Mouse (Mus musculus) pancreas, adult 10 weeks (tissue): Measurements from ENCODE around the gene Nr1h2. TPM values are rescaled to one million over a fixed set of nuclear protein-coding genes. Genes with fewer than 3 reads are reported as not detected.

Source experiments
- polyA plus RNA-seq: library from polyadenylated mRNA; stranded (reverse); fragments of 350-450 nt; fragmentation: Illumina TruSeq; extraction: RNeasy Lipid Tissue Mini Kit (QIAGEN cat#74804); gene quantifications from one replicate; pipeline ENCODE4 v1.2.3, GENCODE M21; 2015; ENCODE audit warnings: low read depth, low replicate concordance; ENCODE audit not compliant: insufficient read depth

The Nr1h2 gene
- polyA plus RNA-seq, result 41.0 TPM

DNA sequence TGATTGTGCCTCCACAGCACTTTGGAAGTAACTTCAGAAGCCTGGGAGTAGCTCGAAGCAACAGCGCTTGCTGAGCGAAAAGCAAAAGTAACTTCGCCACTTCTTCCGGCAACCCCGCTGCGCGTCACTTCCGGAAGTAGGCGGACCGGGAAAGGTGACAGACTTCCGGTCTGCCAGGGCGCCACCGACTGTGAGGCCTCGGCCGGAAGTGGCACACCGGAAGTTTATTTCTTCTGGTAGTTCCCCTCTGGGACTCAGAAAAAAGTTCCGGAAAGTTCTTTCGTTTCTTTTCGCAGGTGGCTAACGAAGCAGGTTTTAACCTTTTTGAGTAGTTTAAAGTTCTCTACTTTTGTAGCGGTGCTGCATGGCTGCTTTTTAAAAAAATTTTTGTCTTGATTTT is at the start of gene Nr1h2:
Gene Nr1h2, minus strand, starts transcription at position 126 of the 400 bp plus-strand sequence.

GRCm38 (mm10) chr7:44590402-44591347 is 36.9 kb upstream of the Nr1h2 start, which contains the start of gene Kcnc3:
Gene Kcnc3 (plus strand): TSS chr7:44590664.

DNA sequence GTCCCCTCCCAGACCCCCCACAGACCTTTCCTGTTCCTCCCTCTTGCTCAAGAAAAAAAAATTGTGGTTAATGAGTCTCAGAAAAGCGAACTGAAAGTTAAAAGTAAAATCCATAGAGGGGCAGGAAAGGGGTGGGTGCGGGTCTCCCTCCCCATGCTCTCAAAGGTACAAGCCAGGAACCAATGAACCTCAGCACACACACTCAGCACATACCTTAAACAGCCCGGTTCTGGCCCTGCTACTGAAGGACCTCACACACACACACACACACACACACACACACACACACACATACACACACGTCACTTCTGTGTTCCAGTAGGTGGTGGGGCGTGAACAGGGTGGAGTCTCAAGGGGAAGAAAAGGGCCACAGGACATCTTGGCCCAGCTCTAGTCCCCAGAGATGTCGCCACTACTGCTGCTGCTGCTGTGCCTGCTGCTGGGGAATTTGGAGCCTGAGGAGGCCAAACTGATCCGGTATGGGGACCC is 18.5 kb upstream of the Nr1h2 start, which contains the start of gene Napsa:
Gene Napsa, plus strand, starts transcription at position 168 of the 489 bp plus-strand sequence.

GRCm38 (mm10) chr7:44548497-44549087 is 5.2 kb downstream of the Nr1h2 start, which contains the start of gene Pold1:
Gene Pold1 (minus strand): TSS chr7:44548849.

DNA sequence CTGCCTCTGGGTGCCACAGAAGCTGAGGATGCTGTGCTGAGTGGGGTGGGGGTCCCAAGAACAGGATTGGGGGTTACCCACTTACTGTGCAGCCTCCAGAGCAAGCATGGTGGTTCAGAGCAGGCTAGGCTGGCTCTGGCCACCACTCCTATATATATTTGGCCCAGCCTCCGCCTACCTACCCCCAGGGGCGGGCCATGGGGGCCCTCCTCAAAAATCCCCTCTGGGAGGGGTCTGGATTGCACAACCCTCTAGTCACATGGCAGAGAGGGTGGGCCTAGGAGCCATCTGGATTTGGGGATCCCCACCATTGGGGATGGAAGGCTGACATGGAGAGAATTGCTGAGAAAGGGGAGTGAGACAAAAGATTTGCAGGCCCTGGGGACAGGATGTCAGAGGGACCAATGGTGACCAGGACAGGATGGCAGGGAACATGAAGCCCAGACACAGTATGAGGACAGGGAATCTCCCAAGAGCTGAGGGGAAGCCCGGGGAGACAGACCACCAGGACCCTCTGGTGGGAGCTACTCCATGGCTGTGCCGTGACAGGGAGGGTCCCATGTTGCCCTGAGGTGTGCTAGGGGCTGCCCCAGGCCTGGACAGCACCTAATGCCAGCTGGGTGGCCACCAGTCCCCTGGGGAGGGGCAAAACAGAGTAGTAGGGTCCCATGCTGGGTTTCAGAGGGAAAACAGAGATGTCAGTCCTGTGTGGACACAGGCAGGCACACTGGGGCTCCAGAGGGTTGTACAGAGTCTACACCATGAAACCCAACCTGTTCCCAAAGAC is 21.6 kb downstream of the Nr1h2 start, which contains the start of gene Spib:
Gene Spib, minus strand, starts transcription at position 126 of the 787 bp plus-strand sequence.

GRCm38 (mm10) chr7:44524502-44524901 is 29.2 kb downstream of the Nr1h2 start, which contains the start of gene Mybpc2:
Gene Mybpc2 (minus strand): TSS chr7:44524656.

Other genes with a start within 250 kb of the Nr1h2 start
- 2.9 TPM for gene Clec11a, start 247.0 kb downstream of the Nr1h2 start, polyA plus RNA-seq
- 9.9 TPM for gene Shank1, start 243.7 kb downstream of the Nr1h2 start, polyA plus RNA-seq
- gene Syt3, start 169.8 kb downstream of the Nr1h2 start, polyA plus RNA-seq, result 4.6 TPM
- gene 1700008O03Rik, start 168.1 kb downstream of the Nr1h2 start, polyA plus RNA-seq, result not detected
- gene Lrrc4b, start 124.9 kb downstream of the Nr1h2 start, polyA plus RNA-seq, result not detected
- gene Aspdh, start 88.6 kb downstream of the Nr1h2 start, polyA plus RNA-seq, result not detected
- 38.2 TPM for gene Josd2, start 86.0 kb downstream of the Nr1h2 start, polyA plus RNA-seq
- 33.0 TPM for gene Emc10, start 57.4 kb downstream of the Nr1h2 start, polyA plus RNA-seq
- 6.0 TPM for gene Fam71e1, start 57.4 kb downstream of the Nr1h2 start, polyA plus RNA-seq
- 0.37 TPM for gene Mybpc2, start 29.3 kb downstream of the Nr1h2 start, polyA plus RNA-seq
- 0.50 TPM for gene Spib, start 21.9 kb downstream of the Nr1h2 start, polyA plus RNA-seq
- gene Pold1, start 5.1 kb downstream of the Nr1h2 start, polyA plus RNA-seq, result 12.0 TPM
- 0.72 TPM for gene Napsa, start 18.4 kb upstream of the Nr1h2 start, polyA plus RNA-seq
- 3.5 TPM for gene Kcnc3, start 36.7 kb upstream of the Nr1h2 start, polyA plus RNA-seq
- gene Myh14, start 116.9 kb upstream of the Nr1h2 start, polyA plus RNA-seq, result 5.7 TPM
- not detected for gene Izumo2, start 154.8 kb upstream of the Nr1h2 start, polyA plus RNA-seq
- 4.8 TPM for gene Vrk3, start 194.5 kb upstream of the Nr1h2 start, polyA plus RNA-seq
- 0.28 TPM for gene Zfp473, start 197.1 kb upstream of the Nr1h2 start, polyA plus RNA-seq